In genomic region chr11:34063702-34064485, GRCm38 (mm10) we compare ENCODE assay signal across 9 mouse cellular contexts. TPM values are rescaled to one million over a fixed set of nuclear protein-coding genes. Genes with fewer than 3 reads are reported as not detected.
DNase-seq lines count a peak whose midpoint lies in the region; ATAC-seq lines count a peak whose summit lies in the region.
"Had no signal": no experiment of that assay in that cellular context is flagged by ENCODE, and none has a peak within 500 bp of the region (broad histone marks: within the 10 kb centered on the region; RNA-seq: fewer than 3 reads in every experiment).

No protein-coding gene starts in this region.

- H3K4me3 ChIP-seq in heart, embryonic 16.5 days (ENCODE audit: low read length): no peak overlapping the region
- no peak overlapping the region for H3K4me3 ChIP-seq in forebrain, embryonic 13.5 days
- no peak overlapping the region for H3K4me3 ChIP-seq in forebrain, embryonic 15.5 days
- H3K4me3 ChIP-seq: limb, embryonic 13.5 days had no signal

- no peaks in the 10 kb centered on the region for H3K9me3 ChIP-seq in heart, embryonic 16.5 days (replicated peaks; ENCODE audit: control insufficient read depth, low read length)
- H3K9me3 ChIP-seq in forebrain, embryonic 13.5 days (replicated peaks): no peaks in the 10 kb centered on the region
- no peaks in the 10 kb centered on the region for H3K9me3 ChIP-seq in forebrain, embryonic 15.5 days
- H3K9me3 ChIP-seq: limb, embryonic 13.5 days had no signal

- 43% methylated on average over 5 of the region's 5 CpGs for WGBS in heart, embryonic 16.5 days
- 77% methylated on average over 5 of the region's 5 CpGs for WGBS in forebrain, embryonic 13.5 days
- 66% methylated on average over 5 of the region's 5 CpGs for WGBS in forebrain, embryonic 15.5 days

- H3K36me3 ChIP-seq in heart, embryonic 16.5 days (ENCODE audit: control insufficient read depth, insufficient read depth): no peaks in the 10 kb centered on the region
- H3K36me3 ChIP-seq in forebrain, embryonic 13.5 days (ENCODE audit: poor library complexity, severe bottlenecking): no peaks in the 10 kb centered on the region
- H3K36me3 ChIP-seq in forebrain, embryonic 15.5 days: no peaks in the 10 kb centered on the region
- H3K36me3 ChIP-seq: limb, embryonic 13.5 days had no signal

- no peak overlapping the region for H3K9ac ChIP-seq in heart, embryonic 16.5 days (ENCODE audit: low read length)
- no peak overlapping the region for H3K9ac ChIP-seq in forebrain, embryonic 13.5 days
- no peak overlapping the region for H3K9ac ChIP-seq in forebrain, embryonic 15.5 days (replicated peaks)
- H3K9ac ChIP-seq: limb, embryonic 13.5 days had no signal

- no peak overlapping the region for H3K4me2 ChIP-seq in heart, embryonic 16.5 days (ENCODE audit: low read depth, low read length)
- H3K4me2 ChIP-seq in forebrain, embryonic 13.5 days: no peak overlapping the region
- H3K4me2 ChIP-seq in forebrain, embryonic 15.5 days (replicated peaks): no peak overlapping the region
- H3K4me2 ChIP-seq: limb, embryonic 13.5 days had no signal

- no peaks in the 10 kb centered on the region for H3K4me1 ChIP-seq in heart, embryonic 16.5 days (ENCODE audit: control insufficient read depth, insufficient read depth, low read length)
- no peaks in the 10 kb centered on the region for H3K4me1 ChIP-seq in forebrain, embryonic 13.5 days
- H3K4me1 ChIP-seq in forebrain, embryonic 15.5 days: no peaks in the 10 kb centered on the region

- peak; percentile 87 for ATAC-seq in CD4-positive, CD25-positive, alpha-beta regulatory T cell, adult 4 months
- ATAC-seq in heart, embryonic 16.5 days (replicated peaks; ENCODE audit: extremely low read depth, insufficient read depth, low FRiP score): peak; percentile 77
- peak; percentile 77 for ATAC-seq in monocyte, adult 5-6 weeks (replicated peaks; ENCODE audit: insufficient number of reproducible peaks, low FRiP score, low TSS enrichment, poor library complexity, severe bottlenecking)
- no peak for ATAC-seq in forebrain, embryonic 13.5 days
- ATAC-seq in forebrain, embryonic 15.5 days (replicated peaks): no peak

- H3K27me3 ChIP-seq in heart, embryonic 16.5 days (ENCODE audit: control insufficient read depth, insufficient read depth, low read length): no peaks in the 10 kb centered on the region
- H3K27me3 ChIP-seq in forebrain, embryonic 13.5 days: no peaks in the 10 kb centered on the region
- no peaks in the 10 kb centered on the region for H3K27me3 ChIP-seq in forebrain, embryonic 15.5 days
- H3K27me3 ChIP-seq: limb, embryonic 13.5 days had no signal

- peak; percentile 20 to 24 for DNase-seq in B cell, adult 2 months
- DNase-seq in retina, postnatal 1 day: no peak

- peak overlapping the region; percentile 59; the same call in 1 of the 2 replicates for H3K27ac ChIP-seq in heart, embryonic 16.5 days (ENCODE audit: low read length)
- no peak overlapping the region for H3K27ac ChIP-seq in forebrain, embryonic 13.5 days
- H3K27ac ChIP-seq in forebrain, embryonic 15.5 days (replicated peaks): no peak overlapping the region
- H3K27ac ChIP-seq: limb, embryonic 13.5 days had no signal

RNA-seq across cellular contexts. Expression of gene Lcp2, which starts 17.2 kb away (rescaled TPM):
- 100 to 1,000 TPM; 477 to 563 TPM for polyA plus RNA-seq in CD4-positive, CD25-positive, alpha-beta regulatory T cell, adult 4 months (2017; shearing (Covaris generic))
- polyA plus RNA-seq in heart, embryonic 16.5 days (2015; fragmentation: Nextera tagmentation; extraction: Ambion mirVana): 4.9 and 11.3 TPM in 2 replicates
- 193 to 222 TPM (median 205 TPM) in 3 replicates for total RNA-seq in monocyte, adult 5-6 weeks (2017)
- 0.96 and 1.4 TPM in 2 replicates for polyA plus RNA-seq in forebrain, embryonic 13.5 days (2015; fragmentation: Nextera tagmentation; extraction: Ambion mirVana)
- polyA plus RNA-seq in forebrain, embryonic 15.5 days (2015; fragmentation: Nextera tagmentation; extraction: Ambion mirVana): 1.3 TPM in 2 replicates

RNA-seq across cellular contexts. Expression of gene 4930469K13Rik, which starts 34.5 kb away (rescaled TPM):
- polyA plus RNA-seq in CD4-positive, CD25-positive, alpha-beta regulatory T cell, adult 4 months (2017; shearing (Covaris generic)): 10 to 100 TPM; 10.7 to 11.1 TPM
- not detected in 2 replicates for polyA plus RNA-seq in heart, embryonic 16.5 days (2015; fragmentation: Nextera tagmentation; extraction: Ambion mirVana)
- not detected in 3 replicates for total RNA-seq in monocyte, adult 5-6 weeks (2017)
- not detected in 2 replicates for polyA plus RNA-seq in forebrain, embryonic 13.5 days (2015; fragmentation: Nextera tagmentation; extraction: Ambion mirVana)
- polyA plus RNA-seq in forebrain, embryonic 15.5 days (2015; fragmentation: Nextera tagmentation; extraction: Ambion mirVana): not detected in 2 replicates
- total RNA-seq: heart, postnatal 10 days had no signal

Comparison
In these comparisons a context has a peak if more than half of its experiments do, and no peak if none do; other contexts are left out.
1. ATAC-seq: peak in CD4-positive, CD25-positive, alpha-beta regulatory T cell, adult 4 months (single experiment), heart, embryonic 16.5 days (single experiment) and monocyte, adult 5-6 weeks (single experiment); none in forebrain, embryonic 13.5 days (single experiment) and forebrain, embryonic 15.5 days (single experiment).
2. RNA of gene Lcp2, which starts 17.2 kb away (polyA plus RNA-seq): 477 to 563 TPM in CD4-positive, CD25-positive, alpha-beta regulatory T cell, adult 4 months; 4.9 to 11.3 TPM in heart, embryonic 16.5 days, 0.96 to 1.4 TPM in forebrain, embryonic 13.5 days and 1.3 TPM in forebrain, embryonic 15.5 days; every median in the first group is over 10 times any median in the second.
3. RNA of gene 4930469K13Rik, which starts 34.5 kb away (polyA plus RNA-seq): 10.7 to 11.1 TPM in CD4-positive, CD25-positive, alpha-beta regulatory T cell, adult 4 months; not detected in heart, embryonic 16.5 days, not detected in forebrain, embryonic 13.5 days and not detected in forebrain, embryonic 15.5 days; every median in the first group is over 10 times any median in the second.